Mouse (Mus musculus): ENCODE results near the gene Tnxb. TPM values are rescaled to one million over a fixed set of nuclear protein-coding genes. Genes with fewer than 3 reads are reported as not detected.
"Not testable (repeated sequence)": the region's sequence is repeated elsewhere in the genome, so short reads cannot be mapped to it uniquely, and the experiment has no call there.

Gene Tnxb
- polyA plus RNA-seq, 1 experiment from 2014 or later: 0.85 TPM

GRCm38 (mm10) chr17:34723066-34723465 is 52.7 kb downstream of the Tnxb start:
- ATAC-seq (no peak), DNase-seq (ENCODE audit: low spot score) (no peak)
- Histone ChIP-seq H3K4me2 (replicated peaks; ENCODE audit: low read depth, low read length) (no peak overlapping the region), H3K27ac (ENCODE audit: low read length) (no peak overlapping the region), H3K9me3 (ENCODE audit: low read length) (no peaks in the 10 kb centered on the region), H3K9ac (replicated peaks; ENCODE audit: low read depth) (no peak overlapping the region), H3K4me3 (ENCODE audit: low read depth, low read length) (no peak overlapping the region), H3K4me1 (ENCODE audit: insufficient read depth, low read depth, low read length) (no peaks in the 10 kb centered on the region), H3K27me3 (replicated peaks; ENCODE audit: insufficient read depth, low read length) (no peaks in the 10 kb centered on the region), H3K36me3 (ENCODE audit: insufficient read depth, low read length) (no peaks in the 10 kb centered on the region)
- TF ChIP-seq EP300 (IDR thresholded peaks at IDR 0.05) (no peak), CTCF (IDR thresholded peaks at IDR 0.05) (peak; percentile 39; the same call in 1 of the 2 replicates)
- WGBS: 80% methylated on average over 4 of the region's 4 CpGs

DNA sequence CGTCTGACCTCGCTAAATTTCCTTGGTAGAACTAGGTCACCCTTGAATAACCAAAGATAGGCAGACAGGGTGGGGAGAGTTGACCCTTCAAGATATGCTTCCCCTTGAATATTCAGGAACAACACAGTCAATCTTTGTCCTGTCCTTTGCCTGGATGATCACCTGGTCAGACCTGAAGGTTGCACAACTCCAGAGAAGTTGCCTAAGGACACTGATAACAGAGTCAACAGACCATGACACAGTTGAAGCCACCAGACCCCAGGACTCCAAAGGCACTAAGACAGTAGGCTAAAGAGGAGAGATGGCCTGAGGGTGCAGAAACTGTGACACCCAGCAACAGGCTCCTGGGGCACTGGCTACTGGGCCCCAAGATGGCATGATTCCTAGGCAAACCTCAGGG is 57.6 kb downstream of the Tnxb start:
- TF ChIP-seq CTCF (IDR thresholded peaks at IDR 0.05) (no peak), EP300 (IDR thresholded peaks at IDR 0.05) (no peak)
- no peak overlapping the region for H3K9ac ChIP-seq (replicated peaks; ENCODE audit: low read depth)
- DNase-seq (ENCODE audit: low spot score) (no peak), ATAC-seq (no peak)
- H3K4me2 ChIP-seq (replicated peaks; ENCODE audit: low read depth, low read length): no peak overlapping the region
- H3K9me3 ChIP-seq (ENCODE audit: low read length): no peaks in the 10 kb centered on the region
- no peaks in the 10 kb centered on the region for H3K4me1 ChIP-seq (ENCODE audit: insufficient read depth, low read depth, low read length)
- H3K36me3 ChIP-seq (ENCODE audit: insufficient read depth, low read length): no peaks in the 10 kb centered on the region
- H3K27me3 ChIP-seq (replicated peaks; ENCODE audit: insufficient read depth, low read length): no peaks in the 10 kb centered on the region
- H3K4me3 ChIP-seq (ENCODE audit: low read depth, low read length): no peak overlapping the region
- H3K27ac ChIP-seq (ENCODE audit: low read length): no peak overlapping the region
- 73% methylated on average over 2 of the region's 2 CpGs for whole genome bisulfite sequencing

DNA sequence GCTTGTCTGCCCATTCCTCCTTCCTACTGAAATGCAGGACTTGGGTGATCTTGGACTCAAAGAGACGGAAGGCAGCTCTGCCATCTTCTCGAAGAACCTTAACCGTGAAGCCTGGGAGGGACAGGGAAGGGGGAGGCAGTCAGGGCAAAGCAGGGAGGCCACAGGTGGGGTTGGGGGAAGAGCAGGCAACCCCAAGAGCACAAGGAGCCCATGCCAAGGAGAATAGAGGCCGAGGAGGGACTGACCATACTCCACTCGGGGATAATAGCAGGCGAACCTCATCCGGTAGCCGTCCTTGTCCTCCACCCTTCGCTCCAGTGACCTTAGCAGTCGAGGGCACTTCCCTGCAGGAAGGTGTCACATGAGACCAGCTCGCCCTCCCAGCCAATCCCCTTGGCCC is 58.8 kb downstream of the Tnxb start:
- ATAC-seq; H3K27me3 ChIP-seq (replicated peaks; ENCODE audit: insufficient read depth, low read length); H3K9ac ChIP-seq (replicated peaks; ENCODE audit: low read depth); H3K4me2 ChIP-seq (replicated peaks; ENCODE audit: low read depth, low read length); H3K27ac ChIP-seq (ENCODE audit: low read length); DNase-seq (ENCODE audit: low spot score); H3K36me3 ChIP-seq (ENCODE audit: insufficient read depth, low read length); H3K4me1 ChIP-seq (ENCODE audit: insufficient read depth, low read depth, low read length); H3K9me3 ChIP-seq (ENCODE audit: low read length); H3K4me3 ChIP-seq (ENCODE audit: low read depth, low read length): not testable (repeated sequence)
- WGBS: 75% methylated on average over 10 of the region's 11 CpGs

- not testable (repeated sequence) for H3K4me2 ChIP-seq (replicated peaks; ENCODE audit: low read depth, low read length); H3K36me3 ChIP-seq (ENCODE audit: insufficient read depth, low read length); H3K27me3 ChIP-seq (replicated peaks; ENCODE audit: insufficient read depth, low read length); H3K4me3 ChIP-seq (ENCODE audit: low read depth, low read length); H3K9ac ChIP-seq (replicated peaks; ENCODE audit: low read depth); ATAC-seq; H3K9me3 ChIP-seq (ENCODE audit: low read length); DNase-seq (ENCODE audit: low spot score); H3K27ac ChIP-seq (ENCODE audit: low read length); H3K4me1 ChIP-seq (ENCODE audit: insufficient read depth, low read depth, low read length)
- 75% methylated on average over 9 of the region's 12 CpGs for WGBS
Observed at GRCm38 (mm10) chr17:34729779-34730553, 59.6 kb downstream of the Tnxb start.

DNA sequence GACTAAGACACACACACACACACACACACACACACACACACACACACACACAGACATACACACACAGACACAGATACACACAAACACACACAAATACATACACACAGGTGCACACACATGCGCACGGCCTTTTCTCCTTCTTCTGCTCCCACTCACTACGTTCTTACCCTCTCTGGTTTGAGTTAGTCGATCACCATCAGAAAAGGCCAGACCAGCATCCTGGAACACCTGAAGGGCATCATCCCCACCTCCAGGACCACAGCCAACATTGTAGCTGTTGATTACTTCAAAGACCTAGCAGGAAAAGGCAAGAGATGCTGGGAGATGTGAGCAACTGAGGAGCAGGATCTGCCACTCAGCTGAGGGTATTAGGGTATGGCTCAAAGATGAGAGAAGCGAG is 67.1 kb downstream of the Tnxb start:
- DNase-seq (ENCODE audit: low spot score); H3K4me2 ChIP-seq (replicated peaks; ENCODE audit: low read depth, low read length); H3K4me1 ChIP-seq (ENCODE audit: insufficient read depth, low read depth, low read length); H3K36me3 ChIP-seq (ENCODE audit: insufficient read depth, low read length); H3K4me3 ChIP-seq (ENCODE audit: low read depth, low read length); H3K9ac ChIP-seq (replicated peaks; ENCODE audit: low read depth); ATAC-seq; H3K27me3 ChIP-seq (replicated peaks; ENCODE audit: insufficient read depth, low read length); H3K27ac ChIP-seq (ENCODE audit: low read length); H3K9me3 ChIP-seq (ENCODE audit: low read length): not testable (repeated sequence)
- 76% methylated on average over 5 of the region's 5 CpGs for WGBS

DNA sequence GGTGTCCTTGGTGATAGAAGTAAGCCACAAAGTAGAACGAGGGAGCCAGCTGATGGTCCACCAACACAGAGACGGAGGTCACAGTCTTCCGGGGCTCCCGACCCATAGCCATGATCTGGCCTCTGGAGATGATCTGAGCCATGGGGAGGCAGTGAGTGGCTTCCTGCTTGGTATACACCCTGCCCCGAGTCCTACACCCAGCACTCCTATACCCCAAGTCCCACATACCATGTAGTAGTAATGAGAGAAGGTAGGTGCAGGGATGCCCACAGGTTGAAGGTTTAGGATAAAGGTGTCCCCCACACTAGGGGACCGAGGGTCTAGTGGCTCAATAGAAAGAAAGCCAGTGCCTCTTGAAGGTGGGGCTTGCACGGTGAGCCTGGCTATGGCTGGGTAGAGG is 69.4 kb downstream of the Tnxb start:
- not testable (repeated sequence) for DNase-seq (ENCODE audit: low spot score); H3K4me2 ChIP-seq (replicated peaks; ENCODE audit: low read depth, low read length); ATAC-seq; H3K27ac ChIP-seq (ENCODE audit: low read length); H3K9ac ChIP-seq (replicated peaks; ENCODE audit: low read depth); H3K4me1 ChIP-seq (ENCODE audit: insufficient read depth, low read depth, low read length); H3K27me3 ChIP-seq (replicated peaks; ENCODE audit: insufficient read depth, low read length); H3K9me3 ChIP-seq (ENCODE audit: low read length); H3K4me3 ChIP-seq (ENCODE audit: low read depth, low read length); H3K36me3 ChIP-seq (ENCODE audit: insufficient read depth, low read length)
- WGBS: 83% methylated on average over 7 of the region's 7 CpGs

DNA sequence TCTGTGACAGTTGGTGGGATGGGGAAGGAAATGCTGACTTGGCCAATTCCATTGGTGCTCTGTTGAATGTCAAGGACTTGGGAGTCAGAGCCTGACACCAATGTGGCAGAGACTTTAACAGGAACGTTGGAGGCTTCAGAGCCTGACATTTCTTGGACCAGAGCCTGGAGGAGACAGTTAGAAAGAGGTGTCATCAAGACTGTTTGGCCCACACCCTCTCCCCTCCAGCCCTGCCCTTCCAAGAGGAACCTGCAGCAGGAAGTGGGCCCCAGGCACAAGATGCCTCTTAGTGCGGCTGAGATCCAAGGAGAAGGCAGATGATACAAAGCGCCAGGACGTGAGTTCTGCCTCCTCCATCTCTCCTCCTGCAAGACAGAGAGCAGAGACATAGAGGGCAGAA is 69.9 kb downstream of the Tnxb start:
- H3K4me3 ChIP-seq (ENCODE audit: low read depth, low read length): no peak overlapping the region

More for the DNA sequence above, 69.9 kb downstream of the Tnxb start:
- H3K27ac ChIP-seq (ENCODE audit: low read length): no peak overlapping the region
- H3K27me3 ChIP-seq (replicated peaks; ENCODE audit: insufficient read depth, low read length): no peaks in the 10 kb centered on the region
- no peaks in the 10 kb centered on the region for H3K4me1 ChIP-seq (ENCODE audit: insufficient read depth, low read depth, low read length)
- DNase-seq (ENCODE audit: low spot score) (no peak), ATAC-seq (no peak)
- TF ChIP-seq CTCF (IDR thresholded peaks at IDR 0.05) (no peak), EP300 (IDR thresholded peaks at IDR 0.05) (no peak)
- H3K9ac ChIP-seq (replicated peaks; ENCODE audit: low read depth): no peak overlapping the region
- no peak overlapping the region for H3K4me2 ChIP-seq (replicated peaks; ENCODE audit: low read depth, low read length)
- no peaks in the 10 kb centered on the region for H3K9me3 ChIP-seq (ENCODE audit: low read length)
- 53% methylated on average over 4 of the region's 4 CpGs for WGBS
- H3K36me3 ChIP-seq (ENCODE audit: insufficient read depth, low read length): no peaks in the 10 kb centered on the region
